Mouse (Mus musculus) liver, embryonic 13.5 days (tissue): ENCODE results near the gene Olfr1394. TPM values are rescaled to one million over a fixed set of nuclear protein-coding genes. Genes with fewer than 3 reads are reported as not detected.
"Not testable (repeated sequence)": the region's sequence is repeated elsewhere in the genome, so short reads cannot be mapped to it uniquely, and the experiment has no call there.

ENCODE experiments used
- ATAC-seq: fragments of 200-750 bp; cut with Nextera tagmentation; 2 replicates; pipeline ENCODE4 v1.8.0; 2017; ENCODE audit warnings: low read depth, mild to moderate bottlenecking, moderate number of reproducible peaks, moderate library complexity
- DNase-seq: peaks from one replicate; pipeline ENCODE4 v3.0.0; 2022
- H3K27ac ChIP-seq: fragments of 300-500 bp; sonication (generic); 2 replicates; pipeline ENCODE4 v1.5.1; 2015; ENCODE audit warnings: moderate library complexity, mild to moderate bottlenecking, inconsistent platforms
- H3K27me3 ChIP-seq: fragments of 300-500 bp; sonication (generic); 2 replicates; pipeline ENCODE4 v1.6.1; 2015; ENCODE audit warnings: mild to moderate bottlenecking, inconsistent platforms
- H3K36me3 ChIP-seq: fragments of 300-500 bp; sonication (generic); 2 replicates; pipeline ENCODE4 v1.6.1; 2015; ENCODE audit warnings: mild to moderate bottlenecking, inconsistent platforms
- H3K4me1 ChIP-seq: fragments of 300-500 bp; sonication (generic); replicated peaks from 2 replicates; pipeline ENCODE4 v1.6.1; 2015; ENCODE audit warnings: inconsistent platforms
- H3K4me2 ChIP-seq: fragments of 300-500 bp; sonication (generic); 2 replicates; pipeline ENCODE4 v1.6.1; 2015; ENCODE audit warnings: inconsistent platforms, mild to moderate bottlenecking, moderate library complexity
- H3K4me3 ChIP-seq: fragments of 300-500 bp; sonication (generic); replicated peaks from 2 replicates; pipeline ENCODE4 v1.5.1; 2015; ENCODE audit warnings: mild to moderate bottlenecking, inconsistent platforms
- H3K9ac ChIP-seq: fragments of 300-500 bp; sonication (generic); 2 replicates; pipeline ENCODE4 v1.6.1; 2015; ENCODE audit warnings: mild to moderate bottlenecking, inconsistent platforms
- H3K9me3 ChIP-seq: fragments of 300-500 bp; sonication (generic); replicated peaks from 2 replicates; pipeline ENCODE4 v1.6.1; 2016; ENCODE audit warnings: inconsistent platforms
- WGBS: fragments of 180-500 bp; shearing (Covaris S2); methylation state at CpG from one replicate; pipeline ENCODE4 v1.1.7; 2015; ENCODE audit not compliant: insufficient replicate concordance; 5-methylcytosine and 5-hydroxymethylcytosine counted together
- polyA plus RNA-seq: library from polyadenylated mRNA; unstranded; fragments of >200 nt; fragmentation: Nextera tagmentation; extraction: Ambion mirVana; gene quantifications from 2 replicates; pipeline ENCODE4 v1.2.1, GENCODE M21; 2015

Olfr1394 gene
- polyA plus RNA-seq, 1 experiment from 2014 or later, result not detected

- 64% methylated on average over 2 of the region's 2 CpGs for WGBS
- ATAC-seq (no peak), DNase-seq (no peak)
- Histone ChIP-seq H3K27ac (no peak overlapping the region), H3K9ac (no peak overlapping the region), H3K4me1 (no peaks in the 10 kb centered on the region), H3K4me2 (no peak overlapping the region), H3K36me3 (no peaks in the 10 kb centered on the region), H3K27me3 (no peaks in the 10 kb centered on the region), H3K4me3 (no peak overlapping the region), H3K9me3 (no peaks in the 10 kb centered on the region)
Measured at GRCm38 (mm10) chr11:49156821-49157814, 2.9 kb downstream of the Olfr1394 start.

DNA sequence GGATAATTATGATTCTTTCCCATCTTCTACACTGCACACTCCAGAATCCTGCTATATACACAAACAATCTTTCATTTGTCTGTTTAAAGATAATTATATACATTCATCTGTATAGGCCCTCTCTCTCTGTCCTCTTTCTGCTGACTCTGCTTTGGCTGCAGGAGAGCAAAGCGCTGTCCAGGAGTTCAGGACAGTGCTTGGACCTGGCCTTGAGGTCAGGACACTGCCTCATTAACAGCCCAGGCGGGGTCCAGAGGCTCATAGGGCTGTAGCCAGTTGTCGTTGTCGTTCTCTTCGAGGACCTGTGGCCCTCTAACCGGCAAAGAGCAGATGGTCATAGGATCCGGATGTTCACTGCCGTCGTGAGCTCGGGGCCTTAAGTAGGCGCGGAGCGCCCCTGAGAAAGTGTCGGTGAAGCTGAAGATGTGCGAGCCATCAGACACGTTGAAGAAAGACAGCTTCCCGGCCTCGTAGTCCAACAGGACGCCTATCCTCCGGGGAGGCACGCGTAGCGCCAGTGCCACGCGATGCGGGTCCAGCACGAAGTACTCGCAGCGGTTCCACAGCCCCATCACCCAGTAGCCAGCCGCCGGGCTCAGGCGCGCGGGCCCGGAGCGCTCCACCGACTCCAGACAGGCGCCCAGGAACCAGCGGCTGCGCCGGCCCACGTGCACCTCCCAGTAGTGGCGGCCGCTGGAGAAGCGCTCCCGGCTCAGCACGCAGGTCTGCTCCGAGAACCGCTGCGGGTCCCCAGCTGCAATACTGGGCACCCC, 14.8 kb downstream of the Olfr1394 start:
- 15% methylated on average over 50 of the region's 50 CpGs for WGBS
- no peak for DNase-seq
- Histone ChIP-seq H3K9me3 (peaks cover 4% of the 10 kb centered on the region; the same call in 1 of the 2 replicates), H3K27me3 (peaks cover 21% of the 10 kb centered on the region), H3K36me3 (no peaks in the 10 kb centered on the region), H3K27ac (no peak overlapping the region), H3K9ac (no peak overlapping the region), H3K4me3 (peak overlapping the region; percentile 16; the same call in 1 of the 2 replicates), H3K4me2 (peak overlapping the region; percentile 48), H3K4me1 (0 out of 2 replicates have a peak, but pooled peaks cover 7% of the 10 kb centered on the region)
- no peak for ATAC-seq

DNA sequence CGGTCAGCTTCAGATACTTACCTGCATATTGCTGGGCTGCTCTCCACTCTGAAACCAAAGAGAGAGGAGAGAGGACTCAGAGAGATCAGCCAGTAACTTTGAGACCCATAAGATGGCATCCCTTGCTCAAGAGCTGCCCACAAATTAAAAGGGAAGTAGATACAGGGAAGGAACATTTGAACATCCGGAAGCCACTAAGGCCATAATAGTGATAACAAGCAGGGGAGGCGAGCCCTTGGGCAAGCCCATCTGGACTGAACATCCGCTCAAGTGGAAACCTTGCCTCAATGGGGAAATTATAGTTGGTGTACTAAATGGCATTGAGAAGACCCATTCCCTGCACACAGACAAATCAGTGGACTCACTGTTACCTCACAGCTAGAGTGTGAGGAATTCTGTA, 16.4 kb downstream of the Olfr1394 start:
- no peak for ATAC-seq
- H3K27ac ChIP-seq, result no peak overlapping the region
- H3K4me2 ChIP-seq, result no peak overlapping the region
- no peak overlapping the region for H3K4me3 ChIP-seq
- no peak overlapping the region for H3K9ac ChIP-seq
- WGBS, result 37% methylated on average over 4 of the region's 4 CpGs
- H3K36me3 ChIP-seq, result no peaks in the 10 kb centered on the region
- H3K4me1 ChIP-seq, result peaks cover 16% of the 10 kb centered on the region; the same call in 1 of the 2 replicates
- H3K27me3 ChIP-seq, result peaks cover 21% of the 10 kb centered on the region
- DNase-seq, result no peak
- H3K9me3 ChIP-seq, result peaks cover 4% of the 10 kb centered on the region; the same call in 1 of the 2 replicates

- no peak overlapping the region for H3K4me2 ChIP-seq
- 15% methylated on average over 8 of the region's 8 CpGs for WGBS
- peaks cover 15% of the 10 kb centered on the region; the same call in 1 of the 2 replicates for H3K4me1 ChIP-seq
- no peaks in the 10 kb centered on the region for H3K9me3 ChIP-seq
- no peak for DNase-seq
- H3K36me3 ChIP-seq, result no peaks in the 10 kb centered on the region
- no peak overlapping the region for H3K4me3 ChIP-seq
- ATAC-seq, result no peak
- H3K27ac ChIP-seq, result no peak overlapping the region
- no peak overlapping the region for H3K9ac ChIP-seq
- no peaks in the 10 kb centered on the region for H3K27me3 ChIP-seq
Measured at GRCm38 (mm10) chr11:49175345-49175744, 21.2 kb downstream of the Olfr1394 start.

GRCm38 (mm10) chr11:49176047-49176779, 22.0 kb downstream of the Olfr1394 start:
- WGBS, result 54% methylated on average over 4 of the region's 4 CpGs
- H3K27ac ChIP-seq, DNase-seq, H3K36me3 ChIP-seq, H3K4me2 ChIP-seq, H3K4me3 ChIP-seq, ATAC-seq, H3K27me3 ChIP-seq, H3K9me3 ChIP-seq, H3K9ac ChIP-seq: not testable (repeated sequence)
- peaks cover 15% of the 10 kb centered on the region; the same call in 1 of the 2 replicates for H3K4me1 ChIP-seq

GRCm38 (mm10) chr11:49183172-49183571, 29.0 kb downstream of the Olfr1394 start:
- no peak for ATAC-seq
- Histone ChIP-seq H3K36me3 (no peaks in the 10 kb centered on the region), H3K27ac (no peak overlapping the region), H3K9me3 (no peaks in the 10 kb centered on the region), H3K4me3 (no peak overlapping the region), H3K27me3 (no peaks in the 10 kb centered on the region), H3K4me2 (no peak overlapping the region), H3K4me1 (no peaks in the 10 kb centered on the region), H3K9ac (no peak overlapping the region)
- WGBS, result 46% methylated on average over 1 of the region's 1 CpGs
- no peak for DNase-seq

- 73% methylated on average over 6 of the region's 6 CpGs for WGBS
- Histone ChIP-seq H3K4me1 (no peaks in the 10 kb centered on the region), H3K4me3 (no peak overlapping the region), H3K27me3 (no peaks in the 10 kb centered on the region), H3K27ac (no peak overlapping the region), H3K9me3 (no peaks in the 10 kb centered on the region), H3K9ac (no peak overlapping the region), H3K4me2 (no peak overlapping the region), H3K36me3 (no peaks in the 10 kb centered on the region)
- no peak for DNase-seq
- no peak for ATAC-seq
Measured at GRCm38 (mm10) chr11:49186452-49186851, 32.3 kb downstream of the Olfr1394 start.

DNA sequence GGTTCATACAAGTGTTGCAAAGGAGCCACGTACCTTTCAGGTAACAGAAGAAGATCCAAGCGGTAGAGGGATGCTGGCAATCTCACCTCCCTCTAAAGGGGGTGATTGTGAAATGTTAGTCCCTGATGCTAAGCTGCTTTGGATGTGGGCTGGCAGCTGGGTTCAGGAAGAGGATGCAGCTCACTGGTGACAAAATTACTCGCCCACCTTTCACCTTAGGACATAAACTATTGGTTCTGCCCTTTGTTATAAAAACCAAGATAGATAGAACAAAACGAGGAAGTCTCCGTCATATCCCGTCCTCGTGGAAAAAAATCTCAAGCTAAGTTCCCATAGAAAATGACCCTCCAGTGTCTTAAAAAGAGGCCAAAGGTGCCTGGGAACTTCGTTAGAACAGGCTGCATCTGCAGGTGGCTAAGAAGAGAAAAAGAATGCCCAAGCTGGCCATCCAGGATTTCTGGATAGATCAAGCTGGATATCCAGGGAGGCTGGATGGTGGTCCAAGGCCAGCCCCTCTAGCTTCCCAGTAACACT, 32.8 kb downstream of the Olfr1394 start, which contains the start of gene Btnl9:
Gene Btnl9 (minus strand): TSS at position 205 of the 534 bp plus-strand sequence.
- no peak for DNase-seq
- Histone ChIP-seq H3K27me3 (no peaks in the 10 kb centered on the region), H3K4me2 (no peak within 1 kb of the TSS), H3K36me3 (no peaks in the 10 kb centered on the region), H3K4me3 (no peak within 1 kb of the TSS), H3K27ac (no peak within 1 kb of the TSS), H3K9ac (no peak within 1 kb of the TSS), H3K9me3 (no peaks in the 10 kb centered on the region), H3K4me1 (no peaks in the 10 kb centered on the region)
- WGBS, result 56% methylated on average over 8 of the region's 8 CpGs
- ATAC-seq, result no peak

GRCm38 (mm10) chr11:49187701-49188100, 33.5 kb downstream of the Olfr1394 start:
- H3K27ac ChIP-seq, result no peak overlapping the region

GRCm38 (mm10) chr11:49189737-49190136, 35.6 kb downstream of the Olfr1394 start:
- no peak overlapping the region for H3K4me2 ChIP-seq
- H3K4me1 ChIP-seq, result peaks cover 4% of the 10 kb centered on the region; the same call in 1 of the 2 replicates
- no peak for ATAC-seq
- WGBS, result 2% methylated on average over 7 of the region's 7 CpGs
- no peak overlapping the region for H3K4me3 ChIP-seq
- no peak overlapping the region for H3K27ac ChIP-seq
- peak; percentile 37 for DNase-seq
- no peak overlapping the region for H3K9ac ChIP-seq
- H3K36me3 ChIP-seq, result no peaks in the 10 kb centered on the region
- no peaks in the 10 kb centered on the region for H3K9me3 ChIP-seq
- H3K27me3 ChIP-seq, result no peaks in the 10 kb centered on the region

More at GRCm38 (mm10) chr11:49187701-49188100, 33.5 kb downstream of the Olfr1394 start:
- Histone ChIP-seq H3K27me3 (no peaks in the 10 kb centered on the region), H3K9ac (no peak overlapping the region), H3K4me3 (no peak overlapping the region), H3K4me1 (no peaks in the 10 kb centered on the region), H3K4me2 (no peak overlapping the region), H3K9me3 (no peaks in the 10 kb centered on the region), H3K36me3 (no peaks in the 10 kb centered on the region)
- WGBS, result 62% methylated on average over 10 of the region's 10 CpGs
- DNase-seq (no peak), ATAC-seq (no peak)
